In the genomic region with DNA sequence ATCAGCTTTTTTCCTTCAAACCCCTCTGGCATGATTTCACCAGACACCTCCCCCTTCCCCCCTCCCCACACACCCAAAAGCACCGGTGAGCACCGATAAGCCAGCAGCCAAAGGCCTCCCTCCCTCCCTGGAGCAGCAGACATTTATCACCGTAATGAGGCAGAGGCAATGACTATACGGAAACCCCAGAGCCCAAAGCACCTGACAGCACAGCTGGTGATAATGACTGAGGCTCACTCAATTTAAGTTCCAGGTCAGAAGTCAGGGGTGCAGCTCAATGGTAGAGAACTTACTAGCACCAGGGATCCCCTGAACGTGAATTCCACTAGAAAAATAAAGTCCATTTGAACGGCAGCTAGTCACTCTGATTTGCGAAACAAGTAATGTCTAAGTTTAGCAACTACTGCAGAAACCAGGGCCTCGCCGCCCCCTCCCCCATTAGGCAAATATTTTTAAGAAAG, we compare ENCODE assay signal across 8 mouse cellular contexts. TPM values are rescaled to one million over a fixed set of nuclear protein-coding genes. Genes with fewer than 3 reads are reported as not detected.
DNase-seq lines count a peak whose midpoint lies in the region; ATAC-seq and TF ChIP-seq lines count a peak whose summit lies in the region.

No protein-coding gene starts in this region.

- intact Hi-C loops in gastrocnemius, adult 2 months (cut with DNase I): loop anchor here (10.0 kb wide), 2 partner anchors 64 to 1126 kb away; a partner anchor contains a TSS
- intact Hi-C loops in gastrocnemius, postnatal 14 days (cut with DNase I; ENCODE audit: low total_unique reads): no loop called here

- H3K9me3 ChIP-seq in forebrain, embryonic 12.5 days: no peaks in the 10 kb centered on the region
- H3K9me3 ChIP-seq in midbrain, postnatal 0 days (ENCODE audit: low read length): no peaks in the 10 kb centered on the region

- peak overlapping the region; percentile 78 for H3K4me2 ChIP-seq in forebrain, embryonic 12.5 days
- H3K4me2 ChIP-seq in midbrain, postnatal 0 days (ENCODE audit: low read depth, low read length, poor library complexity, severe bottlenecking): peak overlapping the region; percentile 91

- H3K9ac ChIP-seq in forebrain, embryonic 12.5 days: peak overlapping the region; percentile 29; the same call in 1 of the 2 replicates
- peak overlapping the region; percentile 25; the same call in 1 of the 2 replicates for H3K9ac ChIP-seq in midbrain, postnatal 0 days (replicated peaks; ENCODE audit: low read length, poor library complexity, severe bottlenecking)

- peaks cover 10% of the 10 kb centered on the region for H3K27me3 ChIP-seq in forebrain, embryonic 12.5 days
- no peaks in the 10 kb centered on the region for H3K27me3 ChIP-seq in midbrain, postnatal 0 days (ENCODE audit: insufficient read depth, low read length)

- no peak overlapping the region for H3K27ac ChIP-seq in gastrocnemius, adult 2 months
- no peak overlapping the region for H3K27ac ChIP-seq in forebrain, embryonic 12.5 days
- no peak overlapping the region for H3K27ac ChIP-seq in midbrain, postnatal 0 days (ENCODE audit: low read depth, low read length)

- 22% methylated on average over 9 of the region's 9 CpGs for WGBS in forebrain, embryonic 12.5 days
- 17% methylated on average over 9 of the region's 9 CpGs for WGBS in large intestine, adult 2 months
- 25% methylated on average over 9 of the region's 9 CpGs for WGBS in midbrain, postnatal 0 days

- no peak for ATAC-seq in forebrain, embryonic 12.5 days (ENCODE audit: low FRiP score)
- ATAC-seq in midbrain, postnatal 0 days (ENCODE audit: low FRiP score): no peak

- H3K36me3 ChIP-seq in forebrain, embryonic 12.5 days (replicated peaks): peaks cover 28% of the 10 kb centered on the region
- H3K36me3 ChIP-seq in midbrain, postnatal 0 days (ENCODE audit: insufficient read depth, low read length): peaks cover 20% of the 10 kb centered on the region; the same call in 1 of the 2 replicates

- peaks cover 23% of the 10 kb centered on the region for H3K4me1 ChIP-seq in forebrain, embryonic 12.5 days
- H3K4me1 ChIP-seq in midbrain, postnatal 0 days (ENCODE audit: insufficient read depth, low read length): 0 out of 2 replicates have a peak, but pooled peaks cover 7% of the 10 kb centered on the region

- peak overlapping the region; percentile 98 for H3K4me3 ChIP-seq in gastrocnemius, adult 2 months
- H3K4me3 ChIP-seq in forebrain, embryonic 12.5 days (replicated peaks): peak overlapping the region; percentile 68
- peak overlapping the region; percentile 89 for H3K4me3 ChIP-seq in midbrain, postnatal 0 days (ENCODE audit: low read depth, low read length)

- no peak for DNase-seq in gastrocnemius, adult 2 months
- DNase-seq in gastrocnemius, postnatal 14 days: no peak
- DNase-seq in ZHBTc4 (ENCODE audit: low read depth, low spot score): peak; percentile 28
- peak; percentile 8 for DNase-seq in large intestine, adult 2 months (ENCODE audit: low read depth, low spot score)
- peak; percentile 5 for DNase-seq in midbrain, postnatal 0 days (ENCODE audit: low spot score)
- peak; percentile 69 for DNase-seq in yolk sac, embryonic 10.5 days (ENCODE audit: low spot score)
- DNase-seq in layer of hippocampus, adult 9-10 months (ENCODE audit: low spot score): no peak

- no peak for TF ChIP-seq CTCF in gastrocnemius, adult 2 months (IDR thresholded peaks at IDR 0.05)
- no peak for TF ChIP-seq CTCF in midbrain, postnatal 0 days (IDR thresholded peaks at IDR 0.05)

RNA-seq across cellular contexts. Expression of a gene that starts 1.3 kb away (rescaled TPM):
- total RNA-seq in gastrocnemius, adult 2 months (2021): 10 to 100 TPM; 15.7 to 19.1 TPM
- total RNA-seq in gastrocnemius, postnatal 14 days (2021): 10 to 100 TPM; 27.6 to 31.7 TPM
- polyA plus RNA-seq in forebrain, embryonic 12.5 days (2016; fragmentation: Nextera tagmentation; extraction: Ambion mirVana): 53.8 and 58.1 TPM in 2 replicates
- 22.7 and 25.3 TPM in 2 replicates for polyA plus RNA-seq in large intestine, adult 2 months (2012; rRNA removed)
- 83.0 and 97.7 TPM in 2 replicates for total RNA-seq in midbrain, postnatal 0 days (2014; rRNA removed)
- polyA plus RNA-seq in midbrain, postnatal 0 days (2015; fragmentation: Nextera tagmentation; extraction: Ambion mirVana): 107 and 112 TPM in 2 replicates

Comparison
In these comparisons a context has a peak if more than half of its experiments do, and no peak if none do; other contexts are left out.
1. DNase-seq: peak in ZHBTc4 (single experiment), large intestine, adult 2 months (single experiment), midbrain, postnatal 0 days (single experiment) and yolk sac, embryonic 10.5 days (single experiment); none in gastrocnemius, adult 2 months (single experiment), gastrocnemius, postnatal 14 days (single experiment) and layer of hippocampus, adult 9-10 months (single experiment).
2. Peak in every context shown above with its lines, with median percentiles within 50 percentile points of each other: H3K4me3 ChIP-seq.